Mouse (Mus musculus) G1E (cell line): ENCODE data around the gene Cphx2.
"Not testable (repeated sequence)": the region's sequence is repeated elsewhere in the genome, so short reads cannot be mapped to it uniquely, and the experiment has no call there.

Source experiments
- CTCF ChIP-seq: IDR thresholded peaks from 2 replicates; pipeline ENCODE4 v1.5.1; 2012; ENCODE audit warnings: low read depth, low read length, inconsistent platforms, mixed read lengths
- GATA1 ChIP-seq: IDR thresholded peaks from 2 replicates; pipeline ENCODE4 v1.6.1; 2012; ENCODE audit warnings: borderline replicate concordance, low read length, inconsistent platforms, mixed read lengths
- GATA2 ChIP-seq: IDR thresholded peaks from 2 replicates; pipeline ENCODE4 v1.6.1; 2012; ENCODE audit warnings: low read depth, low read length, inconsistent platforms, borderline replicate concordance
- TAL1 ChIP-seq: conservative IDR thresholded peaks from 2 replicates; pipeline ENCODE4 v1.6.1; 2012; ENCODE audit warnings: low read depth, low read length, inconsistent platforms, mixed read lengths

- not testable (repeated sequence) for TF ChIP-seq CTCF, GATA1, TAL1, GATA2
Observed at GRCm38 (mm10) chr14:26118150-26118549, 36.8 kb downstream of the Cphx2 start, which contains the start of gene Duxbl2.
